Mouse (Mus musculus) ovary, postnatal 10 days (tissue): ENCODE measurements around the gene Vamp5.

Experiments used
- DNase-seq: peaks from one replicate; pipeline ENCODE4 v3.0.0; 2022; ENCODE audit warnings: low spot score

The Vamp5 gene

GRCm38 (mm10) chr6:72380131-72380770, at the start of gene Vamp5:
Gene Vamp5, minus strand, starts transcription at chr6:72380468.
- peak; percentile 48 for DNase-seq

- DNase-seq = no peak
These were observed 49.0 kb upstream of the Vamp5 start for GRCm38 (mm10) chr6:72429061-72429842.

GRCm38 (mm10) chr6:72428036-72428435, 47.8 kb upstream of the Vamp5 start:
- DNase-seq = peak; percentile 34

- DNase-seq = no peak
These were observed 45.4 kb upstream of the Vamp5 start for GRCm38 (mm10) chr6:72425646-72426045.

- no peak for DNase-seq
These were observed 40.6 kb upstream of the Vamp5 start for GRCm38 (mm10) chr6:72420901-72421300.

GRCm38 (mm10) chr6:72419806-72420205, 39.5 kb upstream of the Vamp5 start:
- DNase-seq = no peak

- no peak for DNase-seq
These were observed 38.0 kb upstream of the Vamp5 start for GRCm38 (mm10) chr6:72418279-72418678.

GRCm38 (mm10) chr6:72415964-72416772, 35.9 kb upstream of the Vamp5 start:
- no peak for DNase-seq

GRCm38 (mm10) chr6:72415181-72415580, 34.9 kb upstream of the Vamp5 start:
- DNase-seq = no peak

- DNase-seq = peak; percentile 84
These were observed 33.9 kb upstream of the Vamp5 start, which contains the start of gene Ggcx for GRCm38 (mm10) chr6:72414076-72414756. Gene Ggcx, plus strand, starts transcription at chr6:72414308.

- no peak for DNase-seq
These were observed 30.2 kb upstream of the Vamp5 start for GRCm38 (mm10) chr6:72410518-72410917.

GRCm38 (mm10) chr6:72410003-72410402, 29.7 kb upstream of the Vamp5 start:
- DNase-seq = no peak

- no peak for DNase-seq
These were observed 29.3 kb upstream of the Vamp5 start for GRCm38 (mm10) chr6:72409567-72409966.

- peak; percentile 69 for DNase-seq
These were observed 26.9 kb upstream of the Vamp5 start for GRCm38 (mm10) chr6:72407119-72407518.

GRCm38 (mm10) chr6:72405356-72405755, 25.1 kb upstream of the Vamp5 start:
- DNase-seq = no peak

- peak; percentile 56 for DNase-seq
These were observed 21.6 kb upstream of the Vamp5 start for GRCm38 (mm10) chr6:72401875-72402274.

- DNase-seq = no peak
These were observed 19.7 kb upstream of the Vamp5 start for GRCm38 (mm10) chr6:72399967-72400366.

- no peak for DNase-seq
These were observed 16.6 kb upstream of the Vamp5 start for GRCm38 (mm10) chr6:72396837-72397251.

- no peak for DNase-seq
These were observed 12.1 kb upstream of the Vamp5 start for GRCm38 (mm10) chr6:72392341-72392740.

- peak; percentile 42 for DNase-seq
These were observed 10.7 kb upstream of the Vamp5 start for GRCm38 (mm10) chr6:72390795-72391521.
